Mouse (Mus musculus): ENCODE measurements around the gene Ppp3r2. TPM values are rescaled to one million over a fixed set of nuclear protein-coding genes. Genes with fewer than 3 reads are reported as not detected.

The Ppp3r2 gene
- not detected in 2 replicates for polyA plus RNA-seq (2012; rRNA removed)

DNA sequence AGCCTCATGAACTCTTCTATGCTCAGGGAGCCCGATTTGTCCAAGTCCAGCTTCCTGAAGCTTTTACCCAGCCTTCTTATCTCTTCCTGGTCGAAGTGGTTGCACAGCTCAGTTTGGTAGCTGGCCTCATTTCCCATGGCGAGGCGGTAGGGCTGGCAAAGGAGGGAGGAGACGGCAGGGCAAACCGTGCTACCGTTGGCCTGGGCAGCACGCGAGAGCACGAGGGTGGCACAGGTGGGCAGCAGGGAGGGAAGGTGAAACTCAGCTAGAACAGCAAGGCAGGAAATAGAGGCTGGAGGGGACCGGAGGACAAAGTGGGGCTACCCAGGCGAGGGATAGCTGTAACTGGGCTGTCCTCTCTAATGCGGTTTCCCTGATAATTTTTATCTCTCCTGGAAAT is at the start of gene Ppp3r2:
Ppp3r2 (minus strand) TSS at position 213 of the 400 bp plus-strand sequence.
- DNase-seq (ENCODE audit: low spot score), result no peak

DNA sequence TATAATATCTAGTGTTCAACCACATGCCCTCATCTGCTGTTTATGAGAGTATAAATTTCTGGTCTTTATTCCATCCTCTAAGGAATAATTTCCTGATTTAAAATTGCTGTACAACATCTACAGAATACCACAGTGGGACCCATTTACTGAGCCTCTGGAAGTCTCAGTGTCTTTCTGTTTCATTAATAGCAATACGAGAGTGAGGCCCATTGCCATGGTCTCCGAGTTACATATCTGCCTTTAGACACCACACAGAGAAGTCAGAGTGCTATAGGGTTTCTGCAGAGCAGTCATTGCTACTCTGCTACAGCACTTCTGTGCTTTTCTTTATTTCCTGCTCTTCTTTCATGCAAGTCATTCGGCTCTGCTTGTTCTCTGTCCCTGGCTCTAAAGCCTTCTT is 47.5 kb upstream of the Ppp3r2 start:
- DNase-seq (ENCODE audit: low spot score), result no peak

DNA sequence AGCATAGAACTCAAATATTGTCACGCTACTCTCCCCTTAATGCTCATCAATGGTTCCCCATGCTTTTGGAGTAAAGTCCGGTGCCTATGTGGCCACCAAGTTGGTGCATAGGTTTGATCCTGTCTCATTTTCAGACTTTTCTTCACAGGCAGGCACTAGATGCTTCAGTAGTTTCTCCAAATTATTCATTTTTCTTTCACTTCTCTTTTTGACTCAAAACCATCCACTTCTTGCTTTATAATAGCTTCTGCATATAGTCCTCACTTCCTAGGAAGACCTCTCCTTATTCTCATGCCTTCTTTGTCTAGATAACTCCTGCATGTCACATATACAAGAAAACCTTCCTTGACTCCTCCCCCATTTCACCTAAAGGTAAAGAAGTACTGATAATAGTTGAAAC is 42.1 kb upstream of the Ppp3r2 start:
- no peak for DNase-seq (ENCODE audit: low spot score)

DNA sequence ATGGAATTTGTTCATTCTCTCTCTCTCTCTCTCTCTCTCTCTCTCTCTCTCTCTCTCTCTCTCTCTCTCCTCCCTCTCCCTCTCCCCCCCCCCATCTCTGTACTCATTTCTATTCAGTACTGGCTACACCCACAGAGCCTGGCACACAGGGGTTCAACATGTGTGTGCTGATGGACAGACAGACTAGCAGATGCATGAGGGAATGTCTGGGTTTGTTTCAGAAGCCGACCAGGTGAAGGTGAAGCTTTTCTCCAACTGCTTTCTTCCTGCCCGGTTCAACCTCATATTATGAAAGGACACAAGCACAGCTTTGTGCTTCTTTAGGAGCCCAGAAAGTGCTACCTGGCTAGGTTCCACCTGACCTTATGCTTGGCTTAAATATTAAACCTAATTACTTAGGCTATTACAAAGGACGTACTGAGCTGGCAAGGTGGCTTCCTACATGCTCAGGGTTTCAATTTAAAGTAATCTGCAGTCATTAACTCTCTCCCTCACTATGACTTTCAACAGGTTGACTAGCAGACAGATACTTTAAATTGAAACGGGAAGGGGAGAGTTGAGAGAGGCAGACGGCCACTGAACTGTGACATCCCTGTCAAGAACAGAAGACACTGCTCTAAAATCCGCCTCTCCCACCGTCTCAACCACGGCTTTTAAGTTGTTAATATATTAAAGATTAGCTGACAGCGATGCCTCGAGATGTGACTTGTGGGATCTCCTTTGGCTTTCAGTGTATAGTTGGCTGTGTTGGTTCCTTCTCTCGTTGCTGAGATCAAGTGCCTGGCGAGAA is 9.8 kb upstream of the Ppp3r2 start:
- no peak for DNase-seq (ENCODE audit: low spot score)

DNA sequence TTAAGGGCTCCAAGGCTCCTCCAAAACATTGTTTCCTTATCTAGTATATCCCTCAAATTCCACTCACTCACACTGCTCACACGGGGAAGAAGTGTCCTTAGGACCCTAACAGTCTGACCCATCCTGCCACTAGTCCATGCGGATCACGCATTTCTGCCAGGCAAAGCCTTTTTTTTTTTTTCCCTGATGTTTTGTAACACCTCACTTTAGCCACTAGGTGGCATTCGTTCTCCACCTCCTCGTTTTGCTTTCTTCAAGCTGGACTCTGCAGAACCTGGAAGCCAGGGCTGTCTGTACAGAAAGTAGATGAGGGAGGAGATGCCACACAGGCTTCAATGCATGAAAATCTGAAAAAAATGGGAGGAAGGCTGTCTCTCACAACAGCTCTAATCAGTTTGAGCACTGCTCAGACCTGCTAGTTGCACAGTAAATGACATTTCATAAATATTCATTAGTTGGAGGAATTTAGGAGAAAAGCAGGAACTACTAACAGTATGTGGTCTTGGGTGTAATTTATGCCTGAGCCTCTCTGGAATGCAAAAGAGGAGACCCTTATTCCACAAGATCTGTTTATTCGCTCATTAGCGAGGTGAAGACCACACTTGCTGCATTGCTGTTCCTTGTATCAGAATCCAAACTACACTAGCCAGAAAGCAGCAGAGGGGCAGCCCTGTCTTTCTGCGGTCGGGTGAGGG is 6.9 kb upstream of the Ppp3r2 start:
- no peak for DNase-seq (ENCODE audit: low spot score)

DNA sequence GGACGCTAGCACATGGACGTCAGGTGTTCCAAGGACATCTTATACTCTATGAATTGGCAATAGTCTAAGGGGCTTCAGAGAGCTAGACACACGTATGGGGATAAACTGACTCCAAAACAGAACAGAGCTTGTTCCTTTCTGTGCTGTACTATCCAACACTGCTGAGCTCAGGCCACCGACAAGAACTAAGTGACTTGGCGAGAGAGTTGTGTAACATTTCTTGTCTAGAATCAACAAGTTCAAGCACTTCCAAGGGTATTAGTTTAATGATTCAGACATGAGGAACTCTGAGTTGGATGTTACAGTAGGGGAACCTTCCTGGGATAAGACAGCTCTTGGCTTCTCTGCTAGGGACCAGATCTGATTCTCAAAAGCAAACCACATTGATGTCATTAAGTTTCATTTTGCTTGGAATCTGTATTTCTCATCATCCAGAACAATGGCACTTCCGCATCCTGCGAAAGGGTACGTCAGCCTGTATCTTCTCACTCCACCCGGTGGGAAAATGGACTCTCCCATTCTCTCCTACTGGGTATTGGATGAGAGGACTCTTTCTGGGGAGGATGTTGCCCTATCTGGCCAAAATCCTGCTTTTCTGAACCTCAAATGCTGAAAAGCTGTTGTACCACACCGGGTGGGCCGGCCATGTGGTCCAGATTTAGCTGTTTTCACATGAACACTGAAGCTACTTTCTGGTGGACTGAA is 1.5 kb downstream of the Ppp3r2 start:
- DNase-seq (ENCODE audit: low spot score), result no peak

DNA sequence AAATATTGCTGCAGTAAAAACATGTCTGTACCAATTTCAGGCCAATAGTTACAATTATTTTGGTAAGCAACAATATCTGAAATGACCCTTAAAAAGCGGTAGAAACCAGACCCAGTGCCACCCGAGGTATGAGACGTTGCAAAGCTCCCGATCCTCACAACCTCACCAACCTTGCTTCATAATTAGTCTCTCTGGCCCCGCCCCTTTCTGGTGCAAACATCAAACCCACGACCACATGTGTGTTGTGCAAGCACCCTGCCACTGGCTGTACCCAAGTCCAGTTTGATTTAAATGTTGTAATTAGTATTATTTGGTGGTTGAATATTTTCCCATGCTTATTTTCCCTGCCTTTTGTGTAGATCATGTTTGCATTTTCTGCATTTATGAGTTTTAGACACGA is 5.0 kb downstream of the Ppp3r2 start:
- DNase-seq (ENCODE audit: low spot score), result no peak

DNA sequence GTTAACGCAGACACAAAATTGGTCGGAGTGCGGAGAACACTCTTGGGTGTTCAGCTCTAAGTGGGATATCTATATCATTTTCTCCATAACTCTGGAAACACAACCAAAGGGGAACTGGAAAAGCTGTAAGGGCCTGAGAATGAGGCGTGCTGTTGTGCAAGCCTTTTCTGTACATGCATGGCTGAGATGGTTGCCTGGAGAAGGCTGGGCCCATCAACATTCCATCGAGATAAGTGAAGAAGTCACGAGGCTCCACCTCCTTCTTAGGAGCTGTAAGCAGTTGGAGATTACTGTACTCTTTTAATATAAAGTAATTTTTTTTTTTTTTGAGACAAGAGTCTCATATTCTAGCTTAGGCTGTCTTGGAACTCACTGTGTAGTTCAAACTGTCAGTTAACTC is 5.8 kb downstream of the Ppp3r2 start:
- no peak for DNase-seq (ENCODE audit: low spot score)

DNA sequence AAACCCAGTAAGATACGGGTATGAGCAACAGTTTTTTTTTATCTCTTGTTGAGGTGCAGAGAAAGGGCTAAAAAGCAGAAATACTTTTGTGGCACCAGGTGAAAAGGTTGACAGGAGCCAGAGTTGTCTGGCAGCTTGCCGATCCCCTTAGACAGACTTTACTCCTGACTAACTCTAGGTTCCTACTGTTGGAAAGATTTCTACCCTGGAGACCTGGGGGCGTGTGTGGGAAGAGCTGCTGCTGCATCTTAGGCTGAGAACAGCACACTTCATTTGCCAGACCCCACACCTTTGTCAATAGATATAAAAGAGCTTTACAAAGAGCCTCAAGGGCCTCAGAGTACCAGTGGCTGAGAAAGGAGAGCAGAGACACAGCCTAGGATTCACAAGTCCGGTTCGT is 17.0 kb downstream of the Ppp3r2 start:
- no peak for DNase-seq (ENCODE audit: low spot score)

DNA sequence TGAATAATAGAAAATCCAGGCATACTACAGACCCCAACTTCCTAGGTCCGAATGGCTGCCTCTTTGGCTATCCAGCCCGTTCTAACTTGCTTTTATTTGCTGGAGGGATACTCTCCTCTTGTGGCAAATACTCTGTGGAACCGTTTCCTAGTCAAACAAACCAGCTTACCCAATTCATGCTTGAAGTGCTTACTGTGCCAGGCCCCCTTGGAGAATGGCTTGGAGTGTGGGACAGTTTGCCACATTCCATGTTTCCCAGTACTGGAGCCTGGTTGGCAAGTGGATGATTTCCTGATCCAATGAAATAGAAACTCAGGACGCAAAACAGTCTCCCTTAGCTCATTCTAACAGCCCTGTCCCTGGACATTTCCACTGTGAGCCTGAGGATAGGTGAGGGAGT is 19.6 kb downstream of the Ppp3r2 start:
- DNase-seq (ENCODE audit: low spot score), result no peak

DNA sequence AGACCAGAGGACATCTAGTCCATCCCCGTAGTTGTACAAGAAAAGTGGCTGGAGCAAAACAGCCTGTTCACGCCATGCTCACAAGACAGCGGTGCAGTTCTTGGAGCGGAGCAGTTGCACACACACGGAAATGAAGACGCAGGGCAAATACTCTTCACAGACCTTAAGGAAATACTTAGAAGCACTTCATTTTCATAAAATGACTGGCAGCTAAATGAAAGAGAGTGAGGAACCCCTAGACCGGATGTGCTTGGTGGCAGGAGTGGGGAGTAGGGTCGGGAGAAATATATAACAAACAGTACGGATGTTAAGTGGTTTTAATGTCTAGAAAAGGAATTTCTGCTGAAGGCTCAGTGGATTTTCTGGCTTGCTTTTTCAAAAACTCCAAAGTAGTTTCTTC is 20.2 kb downstream of the Ppp3r2 start:
- DNase-seq (ENCODE audit: low spot score), result no peak

DNA sequence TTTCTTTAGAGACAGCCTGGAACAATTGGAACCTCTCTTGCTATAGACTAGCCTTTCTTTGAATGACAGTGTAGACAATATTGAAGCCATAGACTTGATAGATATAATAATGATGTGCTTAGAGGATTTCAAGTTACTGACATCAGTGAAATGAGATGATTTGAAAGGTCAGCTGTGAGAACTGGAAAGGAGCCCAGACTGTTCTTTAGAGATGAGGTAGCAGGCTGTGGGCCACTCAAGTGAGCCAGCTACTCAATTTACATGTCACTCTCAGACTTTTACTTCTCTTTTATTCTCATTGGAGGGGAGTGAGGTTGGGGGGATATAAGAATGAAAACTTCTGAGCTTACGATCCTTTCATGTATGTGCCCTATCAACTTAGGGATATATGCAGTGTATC is 22.4 kb downstream of the Ppp3r2 start:
- no peak for DNase-seq (ENCODE audit: low spot score)

DNA sequence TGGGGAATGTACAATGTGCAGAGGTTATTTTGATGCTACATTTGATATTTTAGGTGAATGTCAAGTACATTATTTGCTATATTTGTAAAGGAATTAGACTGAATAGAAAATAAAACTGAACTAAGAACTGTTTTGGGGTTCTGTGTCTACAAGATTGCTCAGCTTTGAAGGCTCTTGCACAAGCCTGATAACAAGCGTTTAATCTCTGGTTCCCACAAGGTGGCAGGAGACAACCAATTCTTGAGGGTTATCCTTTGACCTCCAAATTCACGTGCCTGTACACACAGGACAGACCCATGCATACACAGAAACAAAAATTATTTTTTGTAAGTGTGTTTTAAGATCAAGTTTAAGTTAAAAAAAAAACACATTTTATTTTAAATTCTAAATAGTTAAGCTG is 41.9 kb downstream of the Ppp3r2 start:
- DNase-seq (ENCODE audit: low spot score), result no peak

DNA sequence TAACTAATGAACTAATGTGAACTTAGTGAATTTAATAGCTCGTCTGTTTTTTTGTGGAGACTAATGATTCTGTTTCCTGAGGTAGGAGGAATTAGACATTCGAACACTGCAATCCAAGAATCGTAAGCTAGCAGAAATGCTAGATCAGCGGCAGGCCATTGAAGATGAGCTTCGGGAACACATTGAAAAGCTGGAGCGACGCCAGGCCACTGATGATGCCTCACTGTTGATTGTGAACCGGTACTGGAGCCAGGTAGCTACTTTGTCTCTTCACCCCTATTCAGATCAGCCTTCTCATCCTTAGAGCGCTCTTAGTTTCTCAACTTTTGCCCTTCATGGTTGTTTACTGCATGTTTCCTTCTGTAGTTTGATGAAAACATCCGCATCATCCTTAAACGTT is 44.0 kb downstream of the Ppp3r2 start:
- DNase-seq (ENCODE audit: low spot score), result no peak

DNA sequence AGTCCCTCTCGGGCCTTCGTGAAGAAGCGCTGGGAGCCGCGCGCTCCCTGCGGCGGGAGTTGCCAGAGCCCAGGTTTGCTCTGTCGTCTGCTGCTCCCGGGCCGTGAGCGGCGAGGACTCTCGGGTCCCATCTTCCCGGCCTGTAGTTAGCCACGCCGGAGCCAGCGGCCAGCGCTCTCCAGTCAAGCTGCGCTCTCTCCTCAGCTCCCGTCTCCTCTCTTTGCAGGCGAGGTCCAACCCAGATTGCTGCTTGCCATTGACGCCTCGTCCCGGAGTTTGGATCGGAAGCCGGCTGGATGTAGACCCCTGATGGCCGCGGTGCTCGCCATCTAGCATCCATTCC is 49.7 kb downstream of the Ppp3r2 start:
- no peak for DNase-seq (ENCODE audit: low spot score)

DNA sequence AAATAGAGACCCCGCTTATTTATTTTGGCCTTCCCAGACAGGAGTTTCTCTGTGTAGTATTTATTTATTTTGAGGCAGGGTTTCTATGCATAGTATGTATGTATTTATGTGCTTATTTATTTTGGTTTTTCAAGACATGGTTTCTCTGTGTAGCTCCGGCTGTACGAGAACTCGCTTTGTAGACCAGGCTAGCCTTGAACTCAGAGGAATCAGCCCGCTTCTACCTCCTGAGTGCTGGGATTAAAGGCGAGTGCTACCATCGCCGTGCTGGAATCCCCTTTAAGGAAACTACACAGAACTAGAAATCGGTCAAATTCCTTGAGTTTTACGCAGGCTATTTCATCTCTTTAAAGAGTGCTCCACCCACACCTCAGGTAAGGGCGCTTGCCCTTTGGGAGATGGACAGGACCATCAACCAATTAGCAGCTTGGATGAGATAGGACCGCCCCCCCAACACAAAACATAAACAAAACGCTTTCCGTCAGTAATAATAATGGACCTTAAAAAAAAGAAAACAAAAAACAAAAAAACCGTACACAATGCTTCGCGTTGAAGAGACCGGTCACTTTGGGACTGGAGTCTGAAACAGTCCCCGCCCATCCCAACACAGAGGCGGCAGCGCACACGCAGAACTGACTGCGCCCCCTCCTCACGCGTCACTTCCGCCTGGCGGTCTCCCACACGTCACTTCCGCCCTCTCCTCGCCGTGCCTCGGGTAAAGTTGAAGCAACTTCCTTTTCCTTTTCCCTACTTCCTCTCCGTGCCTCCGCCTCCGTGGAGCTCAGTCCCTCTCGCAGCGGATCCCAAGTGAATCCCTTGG is 50.3 kb downstream of the Ppp3r2 start, which contains the start of gene Rnf20:
Rnf20 (plus strand) TSS at position 688 of the 820 bp plus-strand sequence.
- peak; percentile 85 for DNase-seq (ENCODE audit: low spot score)

DNA sequence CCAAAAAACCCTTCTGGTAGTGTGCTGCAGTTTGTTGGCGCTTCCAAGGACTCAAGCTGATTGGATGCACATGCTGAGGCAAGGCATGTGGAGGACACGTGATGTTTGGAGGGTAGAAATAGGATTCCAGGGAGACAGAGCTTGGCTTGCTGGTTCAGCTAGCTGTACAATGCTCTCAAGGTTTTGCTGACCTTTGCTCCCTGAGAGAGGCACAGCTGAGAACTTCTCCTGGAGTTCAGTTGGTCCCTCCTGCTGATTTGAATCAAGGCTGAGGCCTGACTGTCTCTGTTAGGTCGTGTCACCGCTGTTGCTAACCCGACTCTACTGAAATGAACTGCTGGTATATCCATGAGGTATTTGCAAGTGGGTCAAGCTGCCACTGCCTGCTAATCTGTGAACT is 52.9 kb downstream of the Ppp3r2 start:
- DNase-seq (ENCODE audit: low spot score), result no peak

Other genes starting within 250 kb of the Ppp3r2 start
- gene Acnat1, start 208.1 kb downstream of the Ppp3r2 start, polyA plus RNA-seq (2012; rRNA removed), result not detected in 2 replicates
- not detected in 2 replicates for gene Baat, start 175.5 kb downstream of the Ppp3r2 start, polyA plus RNA-seq (2012; rRNA removed)
- gene Mrpl50, start 160.9 kb downstream of the Ppp3r2 start, polyA plus RNA-seq (2012; rRNA removed), result 12.1 and 14.4 TPM in 2 replicates
- 2.2 and 2.7 TPM in 2 replicates for gene Zfp189, start 160.8 kb downstream of the Ppp3r2 start, polyA plus RNA-seq (2012; rRNA removed)
- gene Aldob, start 132.5 kb downstream of the Ppp3r2 start, polyA plus RNA-seq (2012; rRNA removed), result 0.19 and 0.33 TPM in 2 replicates
- gene Tmem246, start 84.1 kb downstream of the Ppp3r2 start, polyA plus RNA-seq (2012; rRNA removed), result 55.7 and 56.8 TPM in 2 replicates
- 34.5 and 35.2 TPM in 2 replicates for gene Rnf20, start 50.0 kb downstream of the Ppp3r2 start, polyA plus RNA-seq (2012; rRNA removed)
- 0.09 and 0.12 TPM in 2 replicates for gene Grin3a, start 163.7 kb upstream of the Ppp3r2 start, polyA plus RNA-seq (2012; rRNA removed)